Comparison of ENCODE assay signal across 8 mouse cellular contexts in the genomic region with DNA sequence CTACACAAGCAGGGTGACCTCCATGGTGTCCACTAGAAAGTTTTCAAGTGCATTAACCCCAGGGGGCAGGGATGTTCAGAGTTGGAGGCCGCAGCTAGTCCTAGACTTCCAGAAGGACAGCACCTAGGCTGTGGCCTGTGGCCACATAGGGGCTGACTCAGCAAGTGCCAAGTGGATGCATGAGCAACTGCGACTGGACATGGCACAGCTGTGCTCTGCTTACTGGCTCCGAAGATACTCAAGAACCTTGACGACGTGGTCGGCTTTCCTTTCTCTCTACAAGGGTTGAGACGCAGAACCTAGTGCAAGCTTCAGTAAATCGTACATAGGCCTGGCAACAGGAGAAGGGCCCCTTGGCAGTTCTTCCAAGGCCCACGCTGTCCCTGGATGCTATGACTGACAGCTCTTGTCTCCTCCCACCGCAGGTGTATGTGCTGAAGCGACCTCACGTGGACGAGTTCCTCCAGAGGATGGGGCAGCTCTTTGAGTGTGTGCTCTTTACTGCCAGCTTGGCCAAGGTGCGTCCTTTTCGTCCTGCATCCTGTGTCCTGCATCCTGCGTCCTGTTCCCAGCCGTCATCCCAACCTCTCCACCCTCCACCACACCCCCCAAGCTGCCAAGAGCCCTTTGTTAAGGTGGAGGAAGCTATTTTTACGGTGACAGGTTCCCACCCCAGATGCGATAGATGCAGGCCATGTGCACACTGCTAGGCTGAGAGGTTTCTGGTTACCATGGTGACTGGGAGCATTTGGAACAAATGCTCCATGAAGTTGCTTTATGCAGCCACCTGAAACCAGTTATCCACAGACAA. TPM values are rescaled to one million over a fixed set of nuclear protein-coding genes. Genes with fewer than 3 reads are reported as not detected.
DNase-seq lines count a peak whose midpoint lies in the region; ATAC-seq and TF ChIP-seq lines count a peak whose summit lies in the region.

No protein-coding gene starts in this region.

- no peaks in the 10 kb centered on the region; the same call in 1 of the 2 replicates for H3K36me3 ChIP-seq in hindbrain, embryonic 12.5 days
- peaks cover 4% of the 10 kb centered on the region; the same call in 1 of the 2 replicates for H3K36me3 ChIP-seq in lung, postnatal 0 days (ENCODE audit: insufficient read depth, low read length)
- peaks cover 8% of the 10 kb centered on the region; the same call in 1 of the 2 replicates for H3K36me3 ChIP-seq in stomach, postnatal 0 days (ENCODE audit: control insufficient read depth, insufficient read depth, low read length)

- H3K27me3 ChIP-seq in hindbrain, embryonic 12.5 days, result no peaks in the 10 kb centered on the region
- H3K27me3 ChIP-seq in lung, postnatal 0 days (replicated peaks; ENCODE audit: insufficient read depth, low read length), result no peaks in the 10 kb centered on the region
- no peaks in the 10 kb centered on the region for H3K27me3 ChIP-seq in stomach, postnatal 0 days (ENCODE audit: control insufficient read depth, insufficient read depth, low read length)

- TF ChIP-seq EP300 in lung, postnatal 0 days (IDR thresholded peaks at IDR 0.05), result no peak
- no peak for TF ChIP-seq EP300 in stomach, postnatal 0 days (optimal IDR thresholded peaks at IDR 0.05)

- 69% methylated on average over 19 of the region's 19 CpGs for WGBS in hindbrain, embryonic 12.5 days
- 68% methylated on average over 19 of the region's 19 CpGs for WGBS in lung, postnatal 0 days
- 83% methylated on average over 19 of the region's 19 CpGs for WGBS in stomach, postnatal 0 days

- no peak for TF ChIP-seq CTCF in lung, postnatal 0 days (IDR thresholded peaks at IDR 0.05)
- no peak for TF ChIP-seq CTCF in stomach, postnatal 0 days (IDR thresholded peaks at IDR 0.05; ENCODE audit: low read depth)

- peak; percentile 45 to 63 for DNase-seq in right cerebral cortex, adult 2 months (ENCODE audit: low spot score in 2 of 2)
- DNase-seq in right cerebral cortex, postnatal 14 days, result no peak
- peak; percentile 61 for DNase-seq in lung, postnatal 0 days (ENCODE audit: low spot score)
- DNase-seq in adrenal gland, postnatal 14 days, result no peak
- no peak for DNase-seq in cerebellum, postnatal 36 days
- DNase-seq in stomach, postnatal 0 days (ENCODE audit: low spot score), result no peak

- H3K4me3 ChIP-seq in hindbrain, embryonic 12.5 days, result no peak overlapping the region
- no peak overlapping the region for H3K4me3 ChIP-seq in lung, postnatal 0 days (ENCODE audit: low read depth, low read length)
- H3K4me3 ChIP-seq in stomach, postnatal 0 days (ENCODE audit: low read depth, low read length), result no peak overlapping the region

- H3K9me3 ChIP-seq in hindbrain, embryonic 12.5 days (replicated peaks), result no peaks in the 10 kb centered on the region
- no peaks in the 10 kb centered on the region for H3K9me3 ChIP-seq in lung, postnatal 0 days (ENCODE audit: low read length)
- H3K9me3 ChIP-seq in stomach, postnatal 0 days (ENCODE audit: control insufficient read depth, low read length), result no peaks in the 10 kb centered on the region

- no peak overlapping the region for H3K9ac ChIP-seq in hindbrain, embryonic 12.5 days
- H3K9ac ChIP-seq in lung, postnatal 0 days (replicated peaks; ENCODE audit: low read depth), result no peak overlapping the region
- no peak overlapping the region for H3K9ac ChIP-seq in stomach, postnatal 0 days (ENCODE audit: low read length)

- no peak overlapping the region for H3K4me2 ChIP-seq in hindbrain, embryonic 12.5 days (replicated peaks)
- H3K4me2 ChIP-seq in lung, postnatal 0 days (replicated peaks; ENCODE audit: low read depth, low read length), result no peak overlapping the region
- H3K4me2 ChIP-seq in stomach, postnatal 0 days (replicated peaks; ENCODE audit: low read depth), result no peak overlapping the region

- H3K4me1 ChIP-seq in hindbrain, embryonic 12.5 days, result peaks cover 46% of the 10 kb centered on the region
- H3K4me1 ChIP-seq in lung, postnatal 0 days (ENCODE audit: insufficient read depth, low read depth, low read length), result no peaks in the 10 kb centered on the region
- H3K4me1 ChIP-seq in stomach, postnatal 0 days (replicated peaks; ENCODE audit: control insufficient read depth, insufficient read depth), result no peaks in the 10 kb centered on the region

- no peak overlapping the region for H3K27ac ChIP-seq in hindbrain, embryonic 12.5 days
- no peak overlapping the region for H3K27ac ChIP-seq in lung, postnatal 0 days (ENCODE audit: low read length)
- no peak overlapping the region for H3K27ac ChIP-seq in stomach, postnatal 0 days (replicated peaks)

- peak; percentile 65 for ATAC-seq in hindbrain, embryonic 12.5 days (ENCODE audit: low FRiP score)
- ATAC-seq in lung, postnatal 0 days, result peak; percentile 39; the same call in 1 of the 2 replicates
- ATAC-seq in stomach, postnatal 0 days (ENCODE audit: low FRiP score, low TSS enrichment), result no peak
- no peak for ATAC-seq in cerebellum, adult (ENCODE audit: insufficient number of reproducible peaks, low FRiP score, low TSS enrichment)

RNA-seq across cellular contexts. Expression of a gene that starts 19.3 kb away (rescaled TPM):
- 13.8 and 14.9 TPM in 2 replicates for polyA plus RNA-seq in hindbrain, embryonic 12.5 days (2016; fragmentation: Nextera tagmentation; extraction: Ambion mirVana)
- polyA plus RNA-seq in lung, postnatal 0 days (2015; fragmentation: Nextera tagmentation; extraction: Ambion mirVana), result 16.6 and 20.0 TPM in 2 replicates
- total RNA-seq in adrenal gland, postnatal 14 days (2021), result 2.2 and 2.3 TPM in 2 replicates
- polyA plus RNA-seq in stomach, postnatal 0 days (2015; fragmentation: Nextera tagmentation; extraction: Ambion mirVana), result 55.0 and 61.3 TPM in 2 replicates

RNA-seq across cellular contexts. Expression of a gene that starts 60.0 kb away (rescaled TPM):
- 33.7 and 35.6 TPM in 2 replicates for polyA plus RNA-seq in hindbrain, embryonic 12.5 days (2016; fragmentation: Nextera tagmentation; extraction: Ambion mirVana)
- 9.1 and 10.4 TPM in 2 replicates for polyA plus RNA-seq in lung, postnatal 0 days (2015; fragmentation: Nextera tagmentation; extraction: Ambion mirVana)
- total RNA-seq in adrenal gland, postnatal 14 days (2021), result 11.8 and 13.6 TPM in 2 replicates
- 35.3 and 39.2 TPM in 2 replicates for polyA plus RNA-seq in stomach, postnatal 0 days (2015; fragmentation: Nextera tagmentation; extraction: Ambion mirVana)

Comparison
In these comparisons a context has a peak if more than half of its experiments do, and no peak if none do; other contexts are left out.
1. DNase-seq: peak in right cerebral cortex, adult 2 months (2 of 2) and lung, postnatal 0 days (single experiment); none in right cerebral cortex, postnatal 14 days (single experiment), adrenal gland, postnatal 14 days (single experiment), cerebellum, postnatal 36 days (0 of 2) and stomach, postnatal 0 days (single experiment).
2. ATAC-seq: peak in hindbrain, embryonic 12.5 days (single experiment) and lung, postnatal 0 days (single experiment); none in stomach, postnatal 0 days (single experiment) and cerebellum, adult (single experiment).